Mouse (Mus musculus): ENCODE measurements around the gene Agbl1. TPM values are rescaled to one million over a fixed set of nuclear protein-coding genes. Genes with fewer than 3 reads are reported as not detected.

Agbl1 gene
- polyA plus RNA-seq, 1 experiment from 2014 or later: not detected

- Histone ChIP-seq H3K4me2 (ENCODE audit: low read length) (no peak overlapping the region), H3K27ac (no peak overlapping the region), H3K36me3 (ENCODE audit: insufficient read depth, low read length) (no peaks in the 10 kb centered on the region), H3K27me3 (ENCODE audit: insufficient read depth, low read length) (no peaks in the 10 kb centered on the region), H3K4me3 (replicated peaks; ENCODE audit: low read depth, low read length) (no peak overlapping the region), H3K9ac (ENCODE audit: low read depth, low read length) (no peak overlapping the region), H3K4me1 (replicated peaks; ENCODE audit: insufficient read depth, low read length) (no peaks in the 10 kb centered on the region), H3K9me3 (replicated peaks; ENCODE audit: low read length) (no peaks in the 10 kb centered on the region)
- DNase-seq (ENCODE audit: low spot score) (no peak), ATAC-seq (replicated peaks; ENCODE audit: low FRiP score, low read depth) (no peak)
- WGBS: 84% methylated on average over 4 of the region's 4 CpGs
- no peak for TF ChIP-seq CTCF (IDR thresholded peaks at IDR 0.05; ENCODE audit: low read depth)
Measured at GRCm38 (mm10) chr7:76371269-76371668, 141.6 kb downstream of the Agbl1 start.

GRCm38 (mm10) chr7:76379493-76379892, 149.8 kb downstream of the Agbl1 start:
- no peaks in the 10 kb centered on the region for H3K36me3 ChIP-seq (ENCODE audit: insufficient read depth, low read length)
- no peak for TF ChIP-seq CTCF (IDR thresholded peaks at IDR 0.05; ENCODE audit: low read depth)

GRCm38 (mm10) chr7:76381986-76382385, 152.3 kb downstream of the Agbl1 start:
- Histone ChIP-seq H3K27ac (no peak overlapping the region), H3K27me3 (ENCODE audit: insufficient read depth, low read length) (no peaks in the 10 kb centered on the region), H3K4me3 (replicated peaks; ENCODE audit: low read depth, low read length) (no peak overlapping the region), H3K9me3 (replicated peaks; ENCODE audit: low read length) (no peaks in the 10 kb centered on the region), H3K4me2 (ENCODE audit: low read length) (no peak overlapping the region), H3K9ac (ENCODE audit: low read depth, low read length) (no peak overlapping the region), H3K4me1 (replicated peaks; ENCODE audit: insufficient read depth, low read length) (no peaks in the 10 kb centered on the region), H3K36me3 (ENCODE audit: insufficient read depth, low read length) (no peaks in the 10 kb centered on the region)
- DNase-seq (ENCODE audit: low spot score) (no peak), ATAC-seq (replicated peaks; ENCODE audit: low FRiP score, low read depth) (no peak)
- no peak for TF ChIP-seq CTCF (IDR thresholded peaks at IDR 0.05; ENCODE audit: low read depth)
- 78% methylated on average over 2 of the region's 2 CpGs for WGBS

More at GRCm38 (mm10) chr7:76379493-76379892, 149.8 kb downstream of the Agbl1 start:
- H3K9ac ChIP-seq (ENCODE audit: low read depth, low read length): no peak overlapping the region
- no peaks in the 10 kb centered on the region for H3K27me3 ChIP-seq (ENCODE audit: insufficient read depth, low read length)
- H3K9me3 ChIP-seq (replicated peaks; ENCODE audit: low read length): no peaks in the 10 kb centered on the region
- no peak overlapping the region for H3K4me3 ChIP-seq (replicated peaks; ENCODE audit: low read depth, low read length)
- DNase-seq (ENCODE audit: low spot score): no peak
- 90% methylated on average over 3 of the region's 3 CpGs for WGBS
- no peak for ATAC-seq (replicated peaks; ENCODE audit: low FRiP score, low read depth)
- no peak overlapping the region for H3K27ac ChIP-seq
- no peaks in the 10 kb centered on the region for H3K4me1 ChIP-seq (replicated peaks; ENCODE audit: insufficient read depth, low read length)
- H3K4me2 ChIP-seq (ENCODE audit: low read length): no peak overlapping the region

GRCm38 (mm10) chr7:76389240-76389639, 159.6 kb downstream of the Agbl1 start:
- ATAC-seq (replicated peaks; ENCODE audit: low FRiP score, low read depth) (no peak), DNase-seq (ENCODE audit: low spot score) (no peak)
- Histone ChIP-seq H3K9me3 (replicated peaks; ENCODE audit: low read length) (no peaks in the 10 kb centered on the region), H3K4me1 (replicated peaks; ENCODE audit: insufficient read depth, low read length) (0 out of 2 replicates have a peak, but pooled peaks cover 4% of the 10 kb centered on the region), H3K4me2 (ENCODE audit: low read length) (no peak overlapping the region), H3K36me3 (ENCODE audit: insufficient read depth, low read length) (no peaks in the 10 kb centered on the region), H3K27me3 (ENCODE audit: insufficient read depth, low read length) (no peaks in the 10 kb centered on the region), H3K9ac (ENCODE audit: low read depth, low read length) (no peak overlapping the region), H3K27ac (no peak overlapping the region), H3K4me3 (replicated peaks; ENCODE audit: low read depth, low read length) (no peak overlapping the region)
- WGBS: 82% methylated on average over 5 of the region's 5 CpGs
- TF ChIP-seq CTCF (IDR thresholded peaks at IDR 0.05; ENCODE audit: low read depth): no peak

GRCm38 (mm10) chr7:76392296-76392940, 162.7 kb downstream of the Agbl1 start:
- ATAC-seq (replicated peaks; ENCODE audit: low FRiP score, low read depth): no peak
- Histone ChIP-seq H3K9ac (ENCODE audit: low read depth, low read length) (no peak overlapping the region), H3K4me3 (replicated peaks; ENCODE audit: low read depth, low read length) (no peak overlapping the region), H3K27ac (no peak overlapping the region), H3K9me3 (replicated peaks; ENCODE audit: low read length) (no peaks in the 10 kb centered on the region), H3K4me2 (ENCODE audit: low read length) (peak overlapping the region; percentile 52), H3K36me3 (ENCODE audit: insufficient read depth, low read length) (no peaks in the 10 kb centered on the region), H3K4me1 (replicated peaks; ENCODE audit: insufficient read depth, low read length) (0 out of 2 replicates have a peak, but pooled peaks cover 4% of the 10 kb centered on the region), H3K27me3 (ENCODE audit: insufficient read depth, low read length) (no peaks in the 10 kb centered on the region)
- TF ChIP-seq CTCF (IDR thresholded peaks at IDR 0.05; ENCODE audit: low read depth): no peak
- DNase-seq (ENCODE audit: low spot score): no peak
- WGBS: 19% methylated on average over 15 of the region's 15 CpGs

GRCm38 (mm10) chr7:76392941-76393817, 163.5 kb downstream of the Agbl1 start:
- Histone ChIP-seq H3K9me3 (replicated peaks; ENCODE audit: low read length) (no peaks in the 10 kb centered on the region), H3K27ac (no peak overlapping the region), H3K4me2 (ENCODE audit: low read length) (peak overlapping the region; percentile 52), H3K9ac (ENCODE audit: low read depth, low read length) (no peak overlapping the region), H3K4me3 (replicated peaks; ENCODE audit: low read depth, low read length) (peak overlapping the region; percentile 13; the same call in 1 of the 2 replicates), H3K4me1 (replicated peaks; ENCODE audit: insufficient read depth, low read length) (0 out of 2 replicates have a peak, but pooled peaks cover 4% of the 10 kb centered on the region), H3K27me3 (ENCODE audit: insufficient read depth, low read length) (no peaks in the 10 kb centered on the region), H3K36me3 (ENCODE audit: insufficient read depth, low read length) (no peaks in the 10 kb centered on the region)
- peak; percentile 71 for ATAC-seq (replicated peaks; ENCODE audit: low FRiP score, low read depth)
- peak; percentile 84 for TF ChIP-seq CTCF (IDR thresholded peaks at IDR 0.05; ENCODE audit: low read depth)
- 7% methylated on average over 15 of the region's 15 CpGs for WGBS
- DNase-seq (ENCODE audit: low spot score): peak; percentile 85
